Mouse (Mus musculus) myocyte (in vitro differentiated cells): ENCODE data around the gene Mtcl1.

Source experiments
- MAX ChIP-seq: IDR thresholded peaks from one replicate; pipeline ENCODE4 v1.6.1; 2011; ENCODE audit warnings: low read depth, mild to moderate bottlenecking, control low read depth
- MYOD1 ChIP-seq, 3 experiments: IDR thresholded peaks; one replicate each; pipeline ENCODE4 v1.6.1; 2011; ENCODE audit warnings: control low read depth in 2 of 3, low read depth in 2 of 3, mild to moderate bottlenecking in 2 of 3, moderate library complexity in 1 of 3; ENCODE audit not compliant: insufficient read length in 2 of 3, control insufficient read depth in 1 of 3
- POLR2A ChIP-seq: IDR thresholded peaks from one replicate; pipeline ENCODE4 v1.6.1; 2011; ENCODE audit warnings: low read depth, mild to moderate bottlenecking, control low read depth, moderate library complexity; ENCODE audit not compliant: insufficient read length
- POLR2AphosphoS2 ChIP-seq: IDR thresholded peaks from one replicate; pipeline ENCODE4 v1.6.1; 2011; ENCODE audit warnings: low read depth, control low read depth; ENCODE audit not compliant: insufficient read length
- REST ChIP-seq: IDR thresholded peaks from one replicate; pipeline ENCODE4 v1.6.1; 2011; ENCODE audit warnings: mild to moderate bottlenecking, control low read depth, moderate library complexity; ENCODE audit not compliant: insufficient read depth, insufficient read length
- TCF12 ChIP-seq: IDR thresholded peaks from one replicate; pipeline ENCODE4 v1.6.1; 2011; ENCODE audit warnings: mild to moderate bottlenecking, control low read depth; ENCODE audit not compliant: poor library complexity, insufficient read depth, severe bottlenecking
- USF1 ChIP-seq: IDR thresholded peaks from one replicate; pipeline ENCODE4 v1.6.1; 2011; ENCODE audit warnings: low read depth, mild to moderate bottlenecking, control low read depth, moderate library complexity

- TF ChIP-seq USF1 (no peak), POLR2A (no peak), REST (no peak), MYOD1 (IDR thresholded peaks at IDR 0.05; ENCODE audit: control insufficient read depth in 1 of 3, insufficient read length in 2 of 3, low read depth in 2 of 3) (no peak), POLR2AphosphoS2 (no peak), TCF12 (no peak), MAX (no peak)
These were observed 49.0 kb upstream of the Mtcl1 start for GRCm38 (mm10) chr17:66498598-66498997.
